Mouse (Mus musculus): ENCODE results near the gene Krt33b.

GRCm38 (mm10) chr11:99990571-99990970, 39.1 kb downstream of the Krt33b start:
- TF ChIP-seq CTCF (IDR thresholded peaks at IDR 0.05; ENCODE audit: low read depth) (no peak), EP300 (optimal IDR thresholded peaks at IDR 0.05) (no peak)

All from stomach, postnatal 0 days (tissue).